8 mouse cellular contexts compared by ENCODE assay signal in the genomic region with DNA sequence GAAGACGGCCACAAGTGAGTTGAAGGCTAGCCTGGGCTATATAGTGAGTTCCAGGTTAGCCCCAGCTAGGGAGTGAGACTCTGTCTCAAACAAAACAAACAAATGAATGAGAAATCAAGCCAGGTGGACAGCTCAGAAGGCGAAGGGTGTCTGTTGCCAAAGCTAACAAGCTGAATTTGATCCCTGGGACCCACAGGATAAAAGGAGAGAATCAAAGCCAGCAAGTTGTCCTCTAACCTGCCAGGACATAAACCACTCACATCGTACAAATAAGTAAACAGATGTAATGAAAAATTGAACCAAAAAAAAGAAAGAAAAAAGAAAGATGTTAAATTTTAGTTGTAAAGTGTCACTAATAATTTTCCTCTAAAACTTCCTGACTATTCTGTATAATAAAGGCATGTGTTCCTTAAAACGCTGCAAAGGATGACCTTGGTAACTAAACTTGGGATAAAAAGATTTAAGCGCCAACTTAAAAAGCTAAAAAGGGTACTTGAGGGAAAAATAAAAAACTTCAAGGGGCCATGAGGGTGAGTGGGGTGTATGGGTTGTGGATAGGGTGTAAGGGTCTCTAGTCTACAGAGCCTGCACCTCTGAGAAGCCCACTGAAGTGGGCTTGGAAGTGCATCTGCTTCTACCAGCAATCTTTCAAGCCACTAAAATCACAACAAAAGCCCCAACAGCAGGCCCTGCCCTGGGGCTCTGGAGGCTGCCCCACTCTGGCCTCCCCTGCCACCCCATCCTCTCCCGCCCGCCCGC. TPM values are rescaled to one million over a fixed set of nuclear protein-coding genes. Genes with fewer than 3 reads are reported as not detected.
DNase-seq lines count a peak whose midpoint lies in the region; ATAC-seq and TF ChIP-seq lines count a peak whose summit lies in the region.

No protein-coding gene starts in this region.

- H3K27me3 ChIP-seq in heart, embryonic 14.5 days (ENCODE audit: control insufficient read depth, insufficient read depth, low read length) = no peaks in the 10 kb centered on the region
- H3K27me3 ChIP-seq in E14TG2a.4 (ENCODE audit: insufficient read depth, low read length) = peaks cover 42% of the 10 kb centered on the region
- H3K27me3 ChIP-seq in forebrain, embryonic 13.5 days = peaks cover 16% of the 10 kb centered on the region
- H3K27me3 ChIP-seq in limb, embryonic 13.5 days = peaks cover 20% of the 10 kb centered on the region; the same call in 1 of the 2 replicates

- peaks cover 19 to 21% of the 10 kb centered on the region in 2 experiments; a peak in 3 of 4 replicates for H3K4me1 ChIP-seq in heart, embryonic 14.5 days (ENCODE audit: control insufficient read depth in 2 of 2, insufficient read depth in 2 of 2, low read length in 2 of 2)
- peaks cover 39% of the 10 kb centered on the region for H3K4me1 ChIP-seq in E14TG2a.4 (replicated peaks; ENCODE audit: low read depth, low read length)
- H3K4me1 ChIP-seq in forebrain, embryonic 13.5 days = peaks cover 18% of the 10 kb centered on the region
- peaks cover 41% of the 10 kb centered on the region for H3K4me1 ChIP-seq in limb, embryonic 13.5 days

- H3K4me2 ChIP-seq in heart, embryonic 14.5 days (ENCODE audit: low read length) = peak overlapping the region; percentile 39; the same call in 1 of the 2 replicates
- H3K4me2 ChIP-seq in forebrain, embryonic 13.5 days = peak overlapping the region; percentile 47
- peak overlapping the region; percentile 31 for H3K4me2 ChIP-seq in limb, embryonic 13.5 days (replicated peaks)

- H3K9ac ChIP-seq in heart, embryonic 14.5 days (ENCODE audit: low read length) = peak overlapping the region; percentile 62
- peak overlapping the region; percentile 49 for H3K9ac ChIP-seq in forebrain, embryonic 13.5 days
- peak overlapping the region; percentile 43; the same call in 1 of the 2 replicates for H3K9ac ChIP-seq in limb, embryonic 13.5 days

- 67% methylated on average over 8 of the region's 8 CpGs for WGBS in heart, embryonic 14.5 days
- WGBS in forebrain, embryonic 13.5 days = 46% methylated on average over 8 of the region's 8 CpGs
- 56% methylated on average over 8 of the region's 8 CpGs for WGBS in limb, embryonic 13.5 days

- no peak overlapping the region for H3K4me3 ChIP-seq in heart, embryonic 14.5 days (ENCODE audit: control insufficient read depth in 1 of 2, insufficient read depth in 1 of 2, low read depth in 1 of 2, low read length in 2 of 2)
- peak overlapping the region; percentile 66 for H3K4me3 ChIP-seq in E14TG2a.4 (replicated peaks; ENCODE audit: low read length)
- H3K4me3 ChIP-seq in forebrain, embryonic 13.5 days = no peak overlapping the region
- H3K4me3 ChIP-seq in limb, embryonic 13.5 days = no peak overlapping the region

- H3K36me3 ChIP-seq in heart, embryonic 14.5 days (ENCODE audit: control insufficient read depth, insufficient read depth, low read length) = no peaks in the 10 kb centered on the region
- H3K36me3 ChIP-seq in E14TG2a.4 (ENCODE audit: insufficient read depth, low read length) = no peaks in the 10 kb centered on the region
- no peaks in the 10 kb centered on the region for H3K36me3 ChIP-seq in forebrain, embryonic 13.5 days (ENCODE audit: poor library complexity, severe bottlenecking)
- H3K36me3 ChIP-seq in limb, embryonic 13.5 days = no peaks in the 10 kb centered on the region

- TF ChIP-seq CTCF in E14TG2a.4 (conservative IDR thresholded peaks at IDR 0.05; ENCODE audit: low read length) = no peak

- peak overlapping the region; percentile 43 to 76; a peak in 3 of 4 replicates for H3K27ac ChIP-seq in heart, embryonic 14.5 days (replicated peaks in 1 of 2; ENCODE audit: control insufficient read depth in 1 of 2, insufficient read depth in 1 of 2, low read depth in 2 of 2, low read length in 2 of 2)
- peak overlapping the region; percentile 71 for H3K27ac ChIP-seq in forebrain, embryonic 13.5 days
- H3K27ac ChIP-seq in limb, embryonic 13.5 days = peak overlapping the region; percentile 78

- no peaks in the 10 kb centered on the region for H3K9me3 ChIP-seq in heart, embryonic 14.5 days (ENCODE audit: control insufficient read depth, low read length)
- H3K9me3 ChIP-seq in E14TG2a.4 (ENCODE audit: low read length) = no peaks in the 10 kb centered on the region
- H3K9me3 ChIP-seq in forebrain, embryonic 13.5 days (replicated peaks) = no peaks in the 10 kb centered on the region
- no peaks in the 10 kb centered on the region for H3K9me3 ChIP-seq in limb, embryonic 13.5 days

- ATAC-seq in heart, embryonic 14.5 days (ENCODE audit: insufficient number of reproducible peaks, insufficient read depth, low FRiP score, low read depth) = 0 out of 2 replicates have a peak, but pooled peaks have one; percentile 14
- no peak for ATAC-seq in forebrain, embryonic 13.5 days
- ATAC-seq in limb, embryonic 13.5 days (ENCODE audit: low FRiP score, low read depth) = no peak; the same call in 1 of the 2 replicates

- DNase-seq in heart, adult 9 months (ENCODE audit: low spot score in 2 of 2) = no peak
- DNase-seq in spleen, postnatal 36 days (ENCODE audit: low spot score in 2 of 2) = no peak
- no peak for DNase-seq in cerebellum, adult 18-20 months
- DNase-seq in cerebellum, postnatal 14 days = no peak

RNA-seq across cellular contexts. Expression of gene Srp14, which starts 30.4 kb away (rescaled TPM):
- polyA plus RNA-seq in heart, embryonic 14.5 days (2014; fragmentation: Nextera tagmentation; extraction: Ambion mirVana) = 223 and 239 TPM in 2 replicates
- polyA plus RNA-seq in forebrain, embryonic 13.5 days (2015; fragmentation: Nextera tagmentation; extraction: Ambion mirVana) = 336 and 347 TPM in 2 replicates
- polyA plus RNA-seq in limb, embryonic 13.5 days (2015; fragmentation: Nextera tagmentation; extraction: Ambion mirVana) = 244 and 249 TPM in 2 replicates

RNA-seq across cellular contexts. Expression of gene Bmf, which starts 39.6 kb away (rescaled TPM):
- polyA plus RNA-seq in heart, embryonic 14.5 days (2014; fragmentation: Nextera tagmentation; extraction: Ambion mirVana) = 2.1 and 6.3 TPM in 2 replicates
- polyA plus RNA-seq in forebrain, embryonic 13.5 days (2015; fragmentation: Nextera tagmentation; extraction: Ambion mirVana) = 1.6 and 2.8 TPM in 2 replicates
- polyA plus RNA-seq in limb, embryonic 13.5 days (2015; fragmentation: Nextera tagmentation; extraction: Ambion mirVana) = 6.8 and 7.3 TPM in 2 replicates
